Mouse (Mus musculus): ENCODE data around the gene Cd27.
A peak's percentile ranks its signal among the peaks of the same experiment; 100 is the strongest.

Gene Cd27

GRCm38 (mm10) chr6:125213129-125213528 is 23.7 kb downstream of the Cd27 start:
- no peak for DNase-seq (ENCODE audit: low spot score)

- DNase-seq (ENCODE audit: low spot score): no peak
These were observed 24.2 kb downstream of the Cd27 start for GRCm38 (mm10) chr6:125212621-125213020.

- no peak for DNase-seq (ENCODE audit: low spot score)
These were observed 26.4 kb downstream of the Cd27 start for GRCm38 (mm10) chr6:125210436-125210835.

- DNase-seq (ENCODE audit: low spot score): no peak
These were observed 39.6 kb downstream of the Cd27 start for GRCm38 (mm10) chr6:125197166-125197565.

GRCm38 (mm10) chr6:125196301-125196700 is 40.5 kb downstream of the Cd27 start:
- DNase-seq (ENCODE audit: low spot score): no peak

- DNase-seq (ENCODE audit: low spot score): no peak
These were observed 41.2 kb downstream of the Cd27 start for GRCm38 (mm10) chr6:125195541-125196075.

- no peak for DNase-seq (ENCODE audit: low spot score)
These were observed 43.4 kb downstream of the Cd27 start for GRCm38 (mm10) chr6:125193390-125193789.

- DNase-seq (ENCODE audit: low spot score): no peak
These were observed 44.0 kb downstream of the Cd27 start for GRCm38 (mm10) chr6:125192841-125193240.

GRCm38 (mm10) chr6:125192016-125192714 is 44.6 kb downstream of the Cd27 start:
- DNase-seq (ENCODE audit: low spot score): peak; percentile 94

GRCm38 (mm10) chr6:125191332-125192015 is 45.3 kb downstream of the Cd27 start, which contains the start of the genes Ncapd2 and Mrpl51:
Gene Ncapd2 (minus strand): TSS chr6:125191701.
Gene Mrpl51 (plus strand): TSS chr6:125191801.
- peak; percentile 98 for DNase-seq (ENCODE audit: low spot score)

GRCm38 (mm10) chr6:125190816-125191215 is 46.0 kb downstream of the Cd27 start:
- no peak for DNase-seq (ENCODE audit: low spot score)

GRCm38 (mm10) chr6:125186203-125186602 is 50.6 kb downstream of the Cd27 start:
- DNase-seq (ENCODE audit: low spot score): no peak

All from urinary bladder, postnatal 14 days (tissue).